In the genomic region with DNA sequence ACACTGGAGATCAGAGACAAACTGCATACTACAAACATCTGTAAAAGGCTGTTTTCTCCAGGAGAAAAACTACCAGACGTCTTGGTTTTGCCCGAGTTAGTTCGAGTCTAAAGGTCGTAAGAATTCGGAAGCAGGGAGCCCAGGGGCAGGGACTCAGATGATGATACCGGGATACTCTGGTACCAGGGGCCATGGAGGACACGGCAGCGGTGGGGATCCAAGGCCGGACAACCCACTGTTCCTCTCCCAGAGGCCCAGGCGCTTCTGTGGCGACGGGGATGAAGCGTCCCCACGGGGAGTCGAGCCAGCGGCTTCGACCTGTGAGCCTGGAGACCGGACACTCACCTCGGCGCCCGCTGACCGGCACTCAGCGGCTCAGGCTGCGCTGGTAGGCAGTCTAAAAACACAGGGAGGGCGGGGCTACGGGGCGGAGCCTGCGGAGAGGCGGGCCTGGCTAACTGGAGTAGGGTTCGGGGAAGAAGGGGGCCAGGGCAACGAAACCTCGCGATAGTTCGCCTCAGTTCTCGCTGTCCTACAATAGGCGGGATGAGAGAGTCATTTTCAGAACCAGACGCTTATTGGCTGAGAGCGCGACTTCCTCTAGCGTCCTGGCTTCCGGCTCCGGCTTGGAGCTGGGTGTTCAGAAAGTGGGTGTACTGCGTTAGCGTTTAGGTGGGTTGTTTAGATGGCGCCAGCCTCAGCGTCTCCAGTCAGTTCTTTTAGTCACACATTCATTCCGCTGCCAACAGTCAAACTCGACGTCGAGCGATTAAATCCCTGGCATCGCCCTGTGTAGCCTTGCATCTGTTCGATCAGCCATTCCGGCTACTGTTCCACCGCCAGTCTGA, we compare ENCODE assay signal across 8 mouse cellular contexts. TPM values are rescaled to one million over a fixed set of nuclear protein-coding genes. Genes with fewer than 3 reads are reported as not detected.
DNase-seq lines count a peak whose midpoint lies in the region; ATAC-seq lines count a peak whose summit lies in the region.

A gene (minus strand): TSS at position 436 of the 848 bp plus-strand sequence.

- DNase-seq in T-cell, adult 2 months (ENCODE audit: low spot score), result peak; percentile 98
- DNase-seq in cerebellum, postnatal 36 days, result peak; percentile 98 to 99
- peak; percentile 98 to 99 for DNase-seq in frontal cortex, postnatal 36 days (ENCODE audit: low spot score in 2 of 2)
- DNase-seq in left cerebral cortex, adult 11 months (ENCODE audit: low spot score), result peak; percentile 99
- peak; percentile 99 to 100 for DNase-seq in lung, postnatal 4 days
- DNase-seq in retina, postnatal 7 days (ENCODE audit: low read depth, low spot score), result peak; percentile 99
- DNase-seq in urinary bladder, adult 2 months (ENCODE audit: low spot score), result peak; percentile 92

- H3K4me3 ChIP-seq in hindbrain, embryonic 15.5 days, result peak within 1 kb of the TSS; percentile 79

- H3K9ac ChIP-seq in hindbrain, embryonic 15.5 days, result peak within 1 kb of the TSS; percentile 83

- H3K27me3 ChIP-seq in hindbrain, embryonic 15.5 days, result no peaks in the 10 kb centered on the region

- under 1% methylated on average over 55 of the region's 55 CpGs for WGBS in hindbrain, embryonic 15.5 days

- peak within 1 kb of the TSS; percentile 71 for H3K4me2 ChIP-seq in hindbrain, embryonic 15.5 days

- H3K27ac ChIP-seq in hindbrain, embryonic 15.5 days (replicated peaks), result peak within 1 kb of the TSS; percentile 89

- H3K9me3 ChIP-seq in hindbrain, embryonic 15.5 days, result no peaks in the 10 kb centered on the region

- peak; percentile 99 for ATAC-seq in hindbrain, embryonic 15.5 days (ENCODE audit: low FRiP score, low read depth)

- H3K4me1 ChIP-seq in hindbrain, embryonic 15.5 days (replicated peaks), result peaks cover 22% of the 10 kb centered on the region

- H3K36me3 ChIP-seq in hindbrain, embryonic 15.5 days, result peaks cover 9% of the 10 kb centered on the region

RNA-seq across cellular contexts. Expression of the gene that starts here (rescaled TPM):
- 21.6 and 23.1 TPM in 2 replicates for polyA plus RNA-seq in hindbrain, embryonic 15.5 days (2015; fragmentation: Nextera tagmentation; extraction: Ambion mirVana)
- 36.5 and 38.5 TPM in 2 replicates for polyA plus RNA-seq in urinary bladder, adult 2 months (2012; rRNA removed)

Comparison
In these comparisons a context has a peak if more than half of its experiments do, and no peak if none do; other contexts are left out.
1. Peak in every context shown above with its lines: DNase-seq, ATAC-seq, H3K4me3 ChIP-seq and H3K27ac ChIP-seq.